Mouse (Mus musculus) kidney, postnatal 0 days (tissue): Measurements from ENCODE around the gene Itga2b. TPM values are rescaled to one million over a fixed set of nuclear protein-coding genes. Genes with fewer than 3 reads are reported as not detected.

Experiments used
- ATAC-seq: fragments of 200-750 bp; cut with Nextera tagmentation; replicated peaks from 2 replicates; pipeline ENCODE4 v1.8.0; 2017; ENCODE audit warnings: low read depth, moderate number of reproducible peaks, moderate TSS enrichment, moderate library complexity; ENCODE audit not compliant: low FRiP score
- DNase-seq: peaks from one replicate; pipeline ENCODE4 v3.0.0-alpha.2; 2016; ENCODE audit warnings: low spot score
- H3K27ac ChIP-seq: fragments of 300-500 bp; sonication (generic); 2 replicates; pipeline ENCODE4 v1.5.1; 2014; ENCODE audit warnings: mild to moderate bottlenecking
- H3K27me3 ChIP-seq: fragments of 300-500 bp; sonication (generic); 2 replicates; pipeline ENCODE4 v1.6.1; 2014; ENCODE audit warnings: low read length, mixed read lengths; ENCODE audit not compliant: insufficient read depth
- H3K36me3 ChIP-seq: fragments of 300-500 bp; sonication (generic); 2 replicates; pipeline ENCODE4 v1.6.1; 2014; ENCODE audit warnings: low read length, mixed read lengths; ENCODE audit not compliant: insufficient read depth
- H3K4me1 ChIP-seq: fragments of 300-500 bp; sonication (generic); replicated peaks from 2 replicates; pipeline ENCODE4 v1.6.1; 2014; ENCODE audit warnings: antibody characterized with exemption, low read length, mixed read lengths; ENCODE audit not compliant: insufficient read depth
- H3K4me2 ChIP-seq: fragments of 300-500 bp; sonication (generic); 2 replicates; pipeline ENCODE4 v1.6.1; 2014; ENCODE audit warnings: mild to moderate bottlenecking, low read length, moderate library complexity, mixed read lengths
- H3K4me3 ChIP-seq: fragments of 300-500 bp; sonication (generic); replicated peaks from 2 replicates; pipeline ENCODE4 v1.5.1; 2014; ENCODE audit warnings: low read depth, low read length
- H3K9ac ChIP-seq: fragments of 300-500 bp; sonication (generic); 2 replicates; pipeline ENCODE4 v1.6.1; 2014; ENCODE audit warnings: low read depth, low read length
- H3K9me3 ChIP-seq: fragments of 300-500 bp; sonication (generic); replicated peaks from 2 replicates; pipeline ENCODE4 v1.6.1; 2016; ENCODE audit warnings: low read length, inconsistent platforms, mixed read lengths
- CTCF ChIP-seq: IDR thresholded peaks from 2 replicates; pipeline ENCODE4 v1.5.1; 2016; ENCODE audit warnings: antibody characterized with exemption, low read depth, mild to moderate bottlenecking, moderate library complexity
- WGBS: fragments of 180-500 bp; shearing (Covaris S2); extraction: QIAGEN DNeasy Blood & Tissue Kit; methylation state at CpG from one replicate; pipeline ENCODE4 v1.1.7; 2014; 5-methylcytosine and 5-hydroxymethylcytosine counted together
- polyA plus RNA-seq: library from polyadenylated mRNA; unstranded; fragments of >200 nt; fragmentation: Nextera tagmentation; extraction: Ambion mirVana; gene quantifications from 2 replicates; pipeline ENCODE4 v1.2.1, GENCODE M21; 2015

Gene Itga2b
- polyA plus RNA-seq = 12.1 and 12.9 TPM in 2 replicates

DNA sequence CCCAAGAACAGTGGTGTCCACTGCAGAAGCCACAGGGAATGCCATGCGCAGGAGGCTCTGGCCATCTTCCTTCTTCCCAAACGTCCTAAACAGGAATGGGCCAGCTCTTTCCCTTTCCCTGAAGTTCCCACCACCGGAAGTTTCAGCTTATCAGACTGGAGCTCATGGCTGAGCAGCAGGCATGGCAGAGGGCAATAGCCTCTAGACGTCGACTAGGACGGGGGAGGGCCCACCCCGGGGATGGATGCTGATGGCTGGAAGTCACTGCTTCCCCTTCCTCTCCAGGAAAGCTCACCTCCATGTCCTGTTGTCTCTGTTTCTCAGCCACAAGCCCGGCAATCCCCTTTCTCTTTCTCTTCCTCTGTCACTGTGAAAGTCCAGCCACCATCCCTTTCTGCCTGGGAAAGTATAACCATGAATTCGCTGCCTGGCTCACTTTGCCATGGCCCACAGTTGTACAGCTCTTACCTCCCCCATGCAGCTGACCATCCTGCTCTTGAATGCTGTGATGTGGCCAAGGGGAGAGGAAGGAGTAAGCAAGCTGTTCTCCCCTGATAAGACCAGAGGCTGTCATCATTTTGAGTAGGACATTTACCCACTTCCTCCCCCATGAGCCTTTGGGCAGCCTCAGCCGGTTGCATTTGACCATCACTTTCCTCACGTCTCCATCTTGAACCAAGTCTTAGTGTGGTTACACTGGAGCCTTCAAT, at the start of gene Itga2b:
Gene Itga2b (minus strand): TSS at position 475 of the 710 bp plus-strand sequence.
- ATAC-seq = no peak
- H3K4me3 ChIP-seq = no peak within 1 kb of the TSS
- H3K4me1 ChIP-seq = peaks cover 17% of the 10 kb centered on the region
- no peaks in the 10 kb centered on the region for H3K9me3 ChIP-seq
- TF ChIP-seq CTCF = no peak
- no peak within 1 kb of the TSS for H3K27ac ChIP-seq
- no peaks in the 10 kb centered on the region for H3K27me3 ChIP-seq
- no peak within 1 kb of the TSS for H3K9ac ChIP-seq
- H3K4me2 ChIP-seq = no peak within 1 kb of the TSS
- WGBS = 58% methylated on average over 11 of the region's 11 CpGs
- no peak for DNase-seq
- no peaks in the 10 kb centered on the region for H3K36me3 ChIP-seq

DNA sequence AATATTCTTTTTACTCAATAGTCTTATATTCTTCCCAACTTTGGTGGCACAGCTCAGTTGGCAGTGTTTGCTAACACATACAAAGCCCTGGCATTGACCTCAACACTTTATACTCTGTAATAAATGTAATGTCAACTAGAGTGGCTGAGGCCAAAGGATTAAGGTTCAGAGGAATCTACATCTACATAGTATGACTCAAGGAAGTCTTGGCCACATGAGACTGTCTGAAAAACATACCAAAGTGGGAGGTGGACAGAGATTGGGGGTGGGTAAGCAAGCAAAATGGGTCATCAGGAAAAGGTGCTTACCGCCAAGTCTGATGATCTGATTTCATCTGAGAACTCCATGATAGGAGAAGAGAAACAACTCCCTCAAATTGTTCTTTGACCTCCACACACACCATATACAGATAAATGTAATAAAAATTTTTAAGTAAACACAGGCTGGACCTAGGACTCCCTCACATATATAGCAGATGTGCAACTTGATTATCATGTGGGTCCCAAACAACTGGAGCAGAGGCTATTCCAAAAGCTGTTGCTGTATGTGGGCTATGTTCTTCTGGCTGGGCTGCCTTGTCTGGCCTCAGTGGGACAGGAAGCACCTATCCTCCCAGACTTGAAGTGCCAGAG, 45.0 kb upstream of the Itga2b start:
- ATAC-seq = no peak
- H3K36me3 ChIP-seq = 0 out of 2 replicates have a peak, but pooled peaks cover 8% of the 10 kb centered on the region
- H3K4me3 ChIP-seq = no peak overlapping the region
- DNase-seq = no peak
- no peak overlapping the region for H3K27ac ChIP-seq
- TF ChIP-seq CTCF = no peak
- no peaks in the 10 kb centered on the region for H3K9me3 ChIP-seq
- H3K27me3 ChIP-seq = no peaks in the 10 kb centered on the region
- no peaks in the 10 kb centered on the region for H3K4me1 ChIP-seq
- WGBS = 91% methylated on average over 1 of the region's 1 CpGs
- no peak overlapping the region for H3K4me2 ChIP-seq
- H3K9ac ChIP-seq = no peak overlapping the region

GRCm38 (mm10) chr11:102510226-102510625, 40.3 kb upstream of the Itga2b start:
- no peak for DNase-seq

DNA sequence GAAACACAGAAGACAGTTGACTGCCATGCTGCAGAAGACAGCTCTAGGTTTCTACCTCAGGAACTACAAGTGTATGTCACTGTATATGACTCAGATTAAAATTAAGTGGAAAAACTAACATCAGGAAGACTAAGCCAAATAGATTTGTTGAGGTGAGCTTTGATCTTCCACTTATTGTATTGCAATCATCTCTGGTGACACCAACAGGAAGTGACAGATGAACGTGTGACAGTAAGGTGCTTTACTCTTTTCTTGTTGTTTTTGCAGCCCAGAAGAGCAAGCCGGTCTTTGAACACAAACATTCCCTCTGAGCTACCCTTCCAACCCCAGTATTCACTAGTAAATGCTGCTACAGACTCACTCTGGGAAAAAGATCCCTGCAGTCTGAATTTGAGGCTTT, 26.8 kb upstream of the Itga2b start:
- WGBS = 56% methylated on average over 2 of the region's 2 CpGs
- no peak for ATAC-seq
- DNase-seq = no peak
- H3K9me3 ChIP-seq = no peaks in the 10 kb centered on the region
- H3K27me3 ChIP-seq = no peaks in the 10 kb centered on the region
- H3K4me3 ChIP-seq = no peak overlapping the region
- H3K27ac ChIP-seq = no peak overlapping the region
- H3K4me1 ChIP-seq = no peaks in the 10 kb centered on the region
- H3K4me2 ChIP-seq = no peak overlapping the region
- no peak for TF ChIP-seq CTCF
- peaks cover 14% of the 10 kb centered on the region; the same call in 1 of the 2 replicates for H3K36me3 ChIP-seq
- no peak overlapping the region for H3K9ac ChIP-seq

More at GRCm38 (mm10) chr11:102510226-102510625, 40.3 kb upstream of the Itga2b start:
- H3K9me3 ChIP-seq = no peaks in the 10 kb centered on the region
- H3K27ac ChIP-seq = peak overlapping the region; percentile 50; the same call in 1 of the 2 replicates
- no peak overlapping the region for H3K9ac ChIP-seq
- no peaks in the 10 kb centered on the region for H3K4me1 ChIP-seq
- H3K4me2 ChIP-seq = no peak overlapping the region
- ATAC-seq = no peak
- no peaks in the 10 kb centered on the region for H3K27me3 ChIP-seq
- peaks cover 8% of the 10 kb centered on the region for H3K36me3 ChIP-seq
- WGBS = 59% methylated on average over 6 of the region's 6 CpGs
- TF ChIP-seq CTCF = no peak
- H3K4me3 ChIP-seq = no peak overlapping the region

GRCm38 (mm10) chr11:102496206-102496605, 26.3 kb upstream of the Itga2b start:
- Histone ChIP-seq H3K4me2 (no peak overlapping the region), H3K27me3 (no peaks in the 10 kb centered on the region), H3K36me3 (peaks cover 14% of the 10 kb centered on the region; the same call in 1 of the 2 replicates), H3K4me3 (no peak overlapping the region), H3K4me1 (no peaks in the 10 kb centered on the region), H3K27ac (no peak overlapping the region), H3K9me3 (no peaks in the 10 kb centered on the region), H3K9ac (no peak overlapping the region)
- no peak for DNase-seq
- ATAC-seq = no peak
- no peak for TF ChIP-seq CTCF
- WGBS = 85% methylated on average over 2 of the region's 2 CpGs

DNA sequence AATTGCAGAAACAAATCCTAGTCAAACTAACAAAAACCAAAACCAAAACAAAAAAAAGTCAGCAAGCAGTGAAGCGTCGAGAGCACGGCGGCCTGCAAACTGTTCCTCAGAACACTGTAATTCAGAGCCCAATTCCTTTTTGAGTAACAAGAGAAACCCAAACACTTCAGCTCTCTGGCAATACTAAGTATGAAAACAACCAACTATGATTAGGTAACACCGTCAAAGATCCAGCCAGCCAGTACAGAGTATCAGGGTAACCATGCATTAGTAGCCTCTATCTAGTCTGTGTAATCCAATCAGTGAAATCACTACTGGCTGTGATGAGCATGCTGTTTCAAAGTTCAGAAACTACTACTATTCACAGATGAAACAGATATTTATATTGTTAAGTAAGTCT, 25.8 kb upstream of the Itga2b start:
- no peak overlapping the region for H3K27ac ChIP-seq
- DNase-seq (no peak), ATAC-seq (no peak)
- no peak overlapping the region for H3K4me3 ChIP-seq
- H3K27me3 ChIP-seq = no peaks in the 10 kb centered on the region
- peaks cover 14% of the 10 kb centered on the region; the same call in 1 of the 2 replicates for H3K36me3 ChIP-seq
- TF ChIP-seq CTCF = no peak
- H3K9ac ChIP-seq = no peak overlapping the region
- H3K4me2 ChIP-seq = no peak overlapping the region
- WGBS = 86% methylated on average over 5 of the region's 5 CpGs
- no peaks in the 10 kb centered on the region for H3K4me1 ChIP-seq
- no peaks in the 10 kb centered on the region for H3K9me3 ChIP-seq
